Mouse (Mus musculus) cerebellum, postnatal 10 days (tissue): ENCODE measurements around the gene Dag1.
"Not testable (repeated sequence)": the region's sequence is repeated elsewhere in the genome, so short reads cannot be mapped to it uniquely, and the experiment has no call there.

Source experiments
- DNase-seq, 2 experiments: peaks; one replicate each; pipeline ENCODE4 v3.0.0; 2021; ENCODE audit warnings: mixed read lengths in 2 of 2

Gene Dag1

DNA sequence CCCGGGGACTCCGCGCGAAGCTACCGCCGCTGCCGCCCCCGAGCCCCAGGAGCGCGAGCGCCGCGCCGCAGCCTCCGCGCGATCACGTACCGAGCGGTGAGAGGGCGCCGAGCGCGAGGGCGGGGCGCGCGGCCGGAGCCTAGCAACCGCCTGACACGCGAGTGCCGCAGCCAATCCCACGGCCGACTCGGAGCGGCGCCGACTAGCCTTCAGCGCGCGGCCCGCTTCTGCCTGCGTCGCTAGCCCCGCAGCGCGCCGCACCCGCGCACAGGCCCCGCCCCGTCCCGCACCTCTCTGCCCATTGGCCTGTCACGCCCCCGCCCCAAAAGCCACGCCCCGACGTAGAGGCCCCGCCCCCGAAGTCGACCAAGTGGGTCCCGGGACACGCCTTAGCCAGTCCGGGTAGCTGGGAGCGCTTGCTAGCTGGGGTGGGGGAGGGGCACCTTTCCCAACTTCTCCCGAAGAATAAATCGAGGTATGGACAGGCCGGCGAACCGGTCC, at the start of gene Dag1:
Gene Dag1 (minus strand): TSS at position 269 of the 501 bp plus-strand sequence.
- peak; percentile 100 for DNase-seq

DNA sequence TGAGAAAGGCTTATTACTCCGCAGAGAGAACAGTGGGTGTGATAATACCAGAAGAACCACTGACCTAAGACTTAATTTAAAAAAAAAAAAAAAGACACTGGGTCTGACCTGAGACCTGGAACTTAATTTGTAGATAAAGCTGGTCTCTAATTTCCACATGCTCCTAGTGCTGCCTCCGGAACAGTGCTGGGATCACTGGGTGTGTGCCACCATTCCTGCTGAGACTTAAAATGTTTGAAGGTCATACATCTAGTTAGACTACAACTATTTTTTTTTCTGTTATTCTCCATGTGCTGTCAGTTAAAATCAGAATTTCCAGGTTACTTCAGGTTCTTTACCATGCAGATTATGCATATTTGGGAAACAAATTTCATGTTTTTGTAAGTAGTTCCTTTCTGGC, 44.4 kb upstream of the Dag1 start:
- no peak for DNase-seq

GRCm38 (mm10) chr9:108307021-108307807, 43.5 kb upstream of the Dag1 start:
- no peak for DNase-seq

DNA sequence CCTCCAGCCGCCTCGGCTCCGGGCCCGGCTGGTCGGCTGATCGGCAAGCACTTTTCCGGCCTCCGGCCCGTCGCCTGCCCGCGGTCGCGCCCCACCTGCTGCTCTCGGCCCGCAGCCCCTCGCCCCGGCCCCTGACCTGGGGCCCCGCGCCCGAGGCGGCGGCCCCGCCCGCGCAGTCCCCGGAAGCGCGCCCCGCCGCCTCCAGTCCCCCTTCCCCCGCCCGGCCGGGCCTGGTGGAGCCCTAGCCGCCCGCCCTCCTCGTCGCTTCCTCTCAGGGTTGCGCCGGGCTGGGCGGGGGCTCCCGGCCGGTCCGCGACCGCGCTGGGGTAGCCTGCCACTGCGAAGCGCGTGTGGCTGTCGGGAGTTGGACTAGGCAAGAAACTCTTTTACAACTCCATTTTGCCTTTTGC, 42.8 kb upstream of the Dag1 start:
- DNase-seq = peak; percentile 86 to 88

DNA sequence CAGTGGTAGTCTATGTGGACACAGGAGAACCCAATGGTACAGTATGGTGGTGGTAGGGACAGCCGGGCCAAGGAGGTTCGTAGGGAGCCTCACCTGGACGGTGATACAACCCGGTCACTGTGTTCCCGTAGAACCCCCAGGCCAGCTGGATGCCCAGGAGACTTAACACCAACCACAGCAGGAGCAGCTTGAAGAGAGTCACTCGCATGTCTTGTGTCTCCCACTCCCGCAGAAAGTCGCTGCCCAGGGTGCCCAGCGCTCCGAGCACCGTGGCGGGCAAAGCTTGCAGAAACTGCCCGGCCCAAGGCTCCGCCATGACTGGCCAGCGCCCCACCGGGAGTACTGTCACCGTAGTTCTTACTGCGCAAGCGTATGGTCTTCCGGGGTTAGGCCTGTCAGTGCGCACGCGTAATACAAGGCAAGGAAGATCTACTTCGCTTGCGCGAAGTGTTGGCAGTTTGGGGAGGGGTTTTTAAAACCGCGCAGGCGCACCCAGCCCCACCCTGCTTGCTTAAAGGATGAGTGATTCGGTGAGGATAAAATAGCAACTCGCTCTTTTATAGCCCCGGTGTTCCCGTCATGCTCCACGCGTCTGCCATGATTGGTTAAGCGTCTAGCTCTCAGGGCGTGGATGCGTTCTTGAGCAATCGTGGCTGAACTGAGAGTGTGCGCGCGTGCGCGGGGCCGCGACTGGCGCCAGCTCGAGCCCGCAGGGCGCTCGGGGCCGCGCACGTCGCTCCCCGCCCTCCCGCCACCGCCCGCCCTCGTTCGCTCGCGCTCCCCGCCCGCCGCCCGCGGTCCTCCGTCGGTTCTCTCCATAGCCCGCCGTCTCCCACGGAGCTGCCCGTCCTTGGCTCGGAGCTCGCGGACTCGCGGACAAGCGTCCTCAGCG, 42.1 kb upstream of the Dag1 start, which contains the start of the genes Rhoa and Tcta:
Gene Rhoa (plus strand): TSS at position 501 of the 892 bp plus-strand sequence.
Gene Tcta (minus strand): TSS at position 532 of the 892 bp plus-strand sequence.
- DNase-seq = peak; percentile 96 to 98

DNA sequence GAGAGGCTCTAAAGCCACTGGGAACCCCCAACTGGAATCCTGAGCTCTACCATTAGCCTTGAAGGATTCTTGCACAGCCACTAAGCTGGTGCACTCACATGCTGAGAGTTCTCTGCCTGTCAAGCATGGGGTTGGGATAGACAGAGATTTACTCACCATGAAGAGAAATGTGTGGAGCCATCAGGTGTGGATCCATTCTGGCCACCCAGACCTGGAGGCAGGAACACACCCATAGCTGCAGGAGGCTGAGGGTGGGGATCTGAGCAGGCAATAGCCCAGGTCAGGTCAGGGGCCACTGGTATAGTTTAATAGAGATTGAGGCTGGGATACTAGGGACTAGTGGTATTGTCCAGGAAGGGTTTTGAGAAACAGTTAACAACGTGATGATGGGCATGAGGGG, 41.4 kb upstream of the Dag1 start:
- DNase-seq = peak in 1 of 2 experiments; percentile 22

DNA sequence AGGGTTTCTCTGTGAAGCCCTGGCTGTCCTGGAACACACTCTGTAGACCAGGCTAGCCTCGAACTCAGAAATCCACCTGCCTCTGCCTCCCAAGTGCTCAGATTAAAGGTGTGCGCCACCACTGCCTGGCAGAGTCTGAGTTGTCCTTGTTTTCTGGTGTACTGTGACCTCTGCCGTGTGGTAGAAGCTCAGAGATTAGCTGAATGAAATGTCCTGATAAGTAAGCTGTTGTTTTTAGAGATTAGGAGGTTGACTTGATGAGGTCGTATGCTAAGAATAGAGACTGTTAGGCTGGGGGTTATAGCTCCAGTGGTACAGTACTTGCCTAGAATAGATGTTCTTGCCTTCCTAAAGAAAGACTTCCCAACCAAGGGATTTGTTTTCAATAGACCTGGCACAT, 41.0 kb upstream of the Dag1 start:
- DNase-seq = no peak

GRCm38 (mm10) chr9:108301853-108302252, 38.1 kb upstream of the Dag1 start:
- no peak for DNase-seq

DNA sequence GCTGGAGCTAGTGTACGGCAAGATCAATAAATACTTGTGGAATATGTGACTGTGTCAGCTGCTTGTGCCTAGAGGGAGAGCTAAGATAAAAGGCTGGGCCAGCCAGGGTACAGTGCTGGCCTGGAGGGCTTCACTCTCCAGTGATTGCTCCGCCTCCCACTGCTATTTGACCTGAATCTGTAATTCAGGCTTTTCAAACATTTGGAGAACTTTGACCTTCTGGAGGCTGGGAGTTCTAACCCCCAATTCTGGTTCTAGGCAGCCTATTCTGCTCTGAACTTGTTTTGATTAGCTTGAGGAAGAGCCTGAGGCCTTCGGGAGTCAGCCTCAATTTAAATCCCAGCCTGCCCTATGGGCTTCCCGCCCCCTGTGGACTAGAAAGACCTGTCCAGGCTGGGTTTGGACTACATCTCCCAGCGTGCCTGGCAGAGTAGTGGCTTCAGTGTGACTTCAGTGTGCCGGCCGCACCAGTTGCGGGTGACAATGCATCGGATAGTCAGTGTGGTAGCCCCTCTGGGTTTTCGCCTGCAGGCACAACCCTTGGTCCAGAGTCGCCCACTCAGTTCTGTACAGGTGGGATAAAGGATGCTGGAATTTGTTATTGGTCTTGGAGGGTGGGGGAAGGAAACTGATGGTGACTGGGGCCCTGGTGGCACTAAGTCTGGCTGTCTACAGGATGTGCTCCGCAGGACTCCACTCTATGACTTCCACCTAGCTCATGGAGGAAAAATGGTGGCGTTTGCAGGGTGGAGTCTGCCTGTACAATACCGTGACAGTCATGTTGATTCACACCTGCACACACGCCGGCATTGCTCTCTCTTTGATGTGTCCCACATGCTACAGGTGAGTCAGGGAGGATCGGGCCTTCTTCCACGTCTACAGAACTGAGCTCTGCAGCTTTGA, 32.9 kb upstream of the Dag1 start, which contains the start of gene Amt:
Gene Amt (plus strand): TSS at position 401 of the 903 bp plus-strand sequence.
- peak; percentile 37 to 47 for DNase-seq

GRCm38 (mm10) chr9:108290773-108291172, 27.0 kb upstream of the Dag1 start:
- DNase-seq = no peak

DNA sequence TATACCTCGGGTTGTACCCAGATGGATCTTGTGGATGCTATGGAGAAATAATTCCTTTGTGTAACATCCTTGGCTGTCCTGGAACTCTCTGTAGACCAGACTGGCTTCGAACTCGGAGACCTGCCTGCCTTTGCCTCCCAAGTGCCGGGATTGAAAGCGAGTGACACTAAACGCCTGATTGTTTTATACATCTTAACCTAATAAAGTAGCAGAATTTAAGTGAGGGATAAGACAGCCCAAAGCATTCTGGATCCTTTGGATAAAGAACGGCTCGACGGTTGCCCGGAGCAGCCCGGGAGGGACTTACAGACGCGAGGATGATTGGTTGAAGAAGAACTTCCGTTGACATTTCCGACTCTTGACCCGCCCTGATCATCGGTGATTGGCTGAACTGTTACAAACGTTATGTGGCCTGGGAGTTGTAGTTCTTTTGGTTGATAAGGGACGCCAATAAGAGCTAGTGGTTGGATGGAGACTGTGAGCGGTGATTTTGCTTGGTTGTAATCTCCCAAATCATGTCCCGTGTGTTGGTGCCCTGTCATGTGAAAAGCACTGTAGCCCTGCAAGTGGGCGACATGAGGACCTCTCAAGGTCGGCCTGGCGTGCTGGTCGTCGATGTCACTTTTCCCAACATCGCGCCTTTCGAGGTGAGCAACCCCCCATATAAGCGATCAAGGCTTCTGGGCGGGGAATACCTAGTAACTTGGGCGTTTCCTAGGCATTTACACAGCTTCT, 26.4 kb upstream of the Dag1 start, which contains the start of gene Nicn1:
Gene Nicn1 (plus strand): TSS at position 414 of the 735 bp plus-strand sequence.
- DNase-seq = peak; percentile 92 to 94

DNA sequence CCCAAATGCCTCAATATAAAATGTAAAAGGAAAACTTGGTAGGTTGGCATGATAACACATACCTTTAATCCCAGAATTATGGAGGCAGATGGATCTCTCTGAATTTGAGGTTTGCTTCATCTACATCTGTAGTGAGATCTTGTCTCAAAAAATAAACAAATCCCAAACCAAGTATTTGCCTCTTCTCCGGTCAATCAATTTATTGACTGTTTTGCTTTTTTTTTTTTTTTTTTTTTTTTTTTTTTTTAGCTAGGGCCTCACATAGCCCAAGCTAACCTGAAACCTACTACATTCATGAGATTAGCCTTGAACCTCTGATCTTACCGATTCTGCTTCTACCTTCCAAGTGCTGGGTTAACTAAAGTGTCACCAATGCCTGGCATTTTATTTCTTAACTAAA, 25.6 kb upstream of the Dag1 start:
- DNase-seq = no peak

DNA sequence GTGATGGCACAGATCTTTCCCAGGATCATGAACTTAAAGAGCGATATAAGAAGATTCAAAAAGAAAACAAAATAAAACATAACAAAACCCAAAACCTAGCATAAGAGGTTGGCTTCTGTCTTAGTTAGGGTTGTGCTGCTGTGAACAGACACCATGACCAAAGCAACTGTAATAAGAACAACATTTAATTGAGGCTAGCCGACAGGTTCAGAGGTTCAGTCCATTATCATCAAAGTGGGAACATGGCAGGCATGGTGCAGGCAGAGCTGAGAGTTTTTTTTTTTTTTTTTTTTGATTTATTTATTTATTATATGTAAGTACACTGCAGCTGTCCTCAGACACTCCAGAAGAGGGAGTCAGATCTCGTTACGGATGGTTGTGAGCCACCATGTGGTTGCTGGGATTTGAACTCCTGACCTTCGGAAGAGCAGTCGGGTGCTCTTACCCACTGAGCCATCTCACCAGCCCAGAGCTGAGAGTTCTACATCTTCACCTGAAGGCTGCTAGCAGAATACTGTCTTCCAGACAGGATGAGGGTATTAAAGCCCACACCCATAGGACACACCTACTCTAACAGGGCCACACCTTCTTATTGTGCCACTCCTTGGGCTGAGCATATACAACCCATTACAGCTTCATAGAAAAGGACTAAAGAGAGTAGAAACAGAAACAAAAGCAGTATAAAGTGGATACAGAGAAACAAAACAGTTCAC, 23.9 kb upstream of the Dag1 start:
- DNase-seq = not testable (repeated sequence)

- peak; percentile 88 to 90 for DNase-seq
These were observed 20.7 kb upstream of the Dag1 start for GRCm38 (mm10) chr9:108284410-108284809.

DNA sequence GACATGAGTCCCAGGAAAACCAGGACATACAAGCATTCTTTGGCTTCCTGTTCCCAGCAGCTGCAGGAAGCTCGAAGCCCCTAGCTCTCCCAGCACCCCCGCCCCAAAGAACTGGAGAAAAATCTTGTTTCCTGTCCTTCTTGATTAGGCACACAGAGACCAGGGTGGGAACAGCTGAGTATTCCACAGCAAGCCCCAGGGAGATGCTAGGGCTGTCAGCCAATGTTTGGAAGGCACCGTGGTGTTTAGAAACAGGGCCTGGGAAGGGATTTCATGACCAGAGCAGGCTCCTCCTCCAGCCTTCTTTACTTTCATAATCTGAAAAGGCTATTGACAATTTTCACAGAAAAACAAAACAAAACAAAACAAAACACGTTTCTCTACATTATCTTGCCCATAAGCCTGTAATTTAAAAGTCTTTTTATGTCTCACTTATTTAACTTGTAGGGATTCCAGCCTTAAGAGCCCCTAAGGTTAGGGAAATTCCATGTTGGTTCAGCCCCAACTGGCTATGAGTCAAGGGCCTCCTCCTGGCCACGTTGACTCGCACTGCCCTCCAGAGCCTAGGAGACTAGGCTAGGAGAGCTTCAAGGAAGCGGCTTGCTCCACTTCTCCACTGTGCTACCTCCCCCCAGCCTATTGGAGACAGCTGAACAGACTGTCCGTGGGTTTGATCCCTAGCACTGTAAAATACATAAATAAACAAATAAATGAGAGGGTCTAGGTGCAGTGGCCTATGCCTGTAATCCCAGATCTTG, 16.5 kb upstream of the Dag1 start:
- DNase-seq = peak; percentile 63 to 74

- peak; percentile 45 to 56 for DNase-seq
These were observed 15.1 kb upstream of the Dag1 start for GRCm38 (mm10) chr9:108278697-108279450.

GRCm38 (mm10) chr9:108275331-108275659, 11.5 kb upstream of the Dag1 start:
- DNase-seq = no peak

DNA sequence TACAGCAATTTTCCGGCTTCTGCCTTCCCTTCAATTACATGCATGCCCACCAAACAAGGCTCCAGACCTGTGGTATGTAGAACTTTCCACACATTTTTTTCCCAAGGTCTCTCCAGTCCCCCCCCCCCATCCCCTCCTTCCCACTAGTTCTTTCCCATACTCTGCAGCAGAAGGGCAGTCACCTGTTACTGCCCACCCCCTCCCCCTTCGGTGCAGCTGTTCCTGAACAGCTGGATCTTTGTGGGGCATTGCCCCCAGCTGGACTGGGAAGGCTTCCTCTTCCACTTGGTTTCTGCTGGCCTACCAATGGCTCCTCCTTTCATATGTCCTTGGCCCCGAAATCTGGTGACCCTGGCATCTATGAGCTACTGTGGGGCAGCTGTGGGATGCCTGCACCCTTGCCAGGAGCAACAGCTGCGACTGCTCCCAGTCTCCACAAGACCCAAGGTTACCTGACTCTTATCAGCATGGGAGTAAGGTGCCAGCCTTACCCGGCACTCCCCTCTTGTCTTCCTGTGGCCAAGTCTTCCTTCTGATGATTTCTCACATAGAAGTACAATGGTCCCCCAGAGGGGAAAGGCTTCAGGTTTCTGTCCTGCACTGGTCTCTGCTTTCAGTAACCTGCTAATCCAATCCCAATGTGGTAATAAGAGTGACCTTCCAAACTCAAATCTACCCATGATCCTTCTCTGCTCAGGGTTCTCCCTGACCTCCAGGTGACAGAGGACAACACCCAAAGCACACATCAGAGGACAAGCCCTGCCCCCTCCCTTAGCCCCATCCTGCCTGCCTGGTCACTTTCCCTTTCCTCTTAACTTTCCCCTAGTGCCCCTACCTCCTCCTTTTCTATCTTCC, 10.9 kb upstream of the Dag1 start:
- DNase-seq = no peak
